Mouse (Mus musculus): ENCODE measurements at regions not wholly inside any gene's neighbourhood (a gene's known extent, or its start where the extent isn't known, plus 50 kb on each side); places are given as distances from the start of the nearest gene placed in this dataset.

DNA sequence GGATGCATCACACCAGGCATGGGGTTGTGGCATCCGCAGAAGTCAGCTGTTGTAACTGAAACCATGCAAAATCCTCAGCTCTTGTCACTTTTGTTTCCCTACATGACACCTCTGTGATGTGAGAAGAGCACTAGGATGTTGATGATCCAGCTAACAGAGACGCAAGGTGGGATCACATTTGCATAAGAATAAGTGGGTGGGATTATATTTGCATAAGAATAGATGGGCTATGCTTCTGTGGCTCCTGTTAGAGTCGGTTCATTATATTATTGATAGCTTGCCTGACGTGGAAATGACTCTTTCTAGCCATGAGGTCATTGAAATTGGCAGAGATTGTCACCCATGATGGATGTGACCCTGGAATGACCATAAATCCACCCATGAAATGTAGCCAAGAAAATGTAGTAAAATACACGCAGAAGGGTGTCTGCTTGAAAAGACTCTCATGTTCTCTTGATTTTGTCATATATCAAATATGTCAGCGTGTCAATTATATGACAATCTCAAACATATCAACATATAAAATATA is 102.2 kb upstream of the Arg1 start:
- DNase-seq (ENCODE audit: low read depth), result no peak

DNA sequence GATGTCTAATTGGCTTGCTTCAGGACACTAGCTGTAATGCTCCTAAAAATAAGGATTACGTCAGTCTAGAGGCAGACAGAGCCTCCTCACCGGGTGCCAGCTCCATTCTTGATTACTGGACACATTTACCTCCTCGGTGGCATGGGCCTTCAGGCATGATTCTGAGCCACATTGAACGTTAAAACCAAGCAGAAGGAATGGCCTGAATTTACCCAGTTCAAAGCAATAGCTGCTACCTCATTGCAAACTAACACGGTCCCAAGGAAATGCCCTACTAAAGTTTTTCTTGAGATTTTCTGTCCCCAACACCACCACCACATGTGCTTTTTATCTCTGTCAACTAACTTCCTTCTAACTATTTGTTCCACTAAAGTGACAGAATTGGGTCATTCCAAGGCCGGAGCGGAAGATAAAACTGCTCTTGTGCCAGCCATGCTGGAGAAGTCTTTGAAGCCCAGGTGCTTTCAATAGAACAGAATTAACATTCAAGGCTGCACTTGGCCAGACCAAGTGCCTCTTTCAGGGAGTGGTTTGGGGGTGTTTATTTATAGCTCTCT is 96.4 kb upstream of the Arg1 start:
- no peak for DNase-seq (ENCODE audit: low read depth)

DNA sequence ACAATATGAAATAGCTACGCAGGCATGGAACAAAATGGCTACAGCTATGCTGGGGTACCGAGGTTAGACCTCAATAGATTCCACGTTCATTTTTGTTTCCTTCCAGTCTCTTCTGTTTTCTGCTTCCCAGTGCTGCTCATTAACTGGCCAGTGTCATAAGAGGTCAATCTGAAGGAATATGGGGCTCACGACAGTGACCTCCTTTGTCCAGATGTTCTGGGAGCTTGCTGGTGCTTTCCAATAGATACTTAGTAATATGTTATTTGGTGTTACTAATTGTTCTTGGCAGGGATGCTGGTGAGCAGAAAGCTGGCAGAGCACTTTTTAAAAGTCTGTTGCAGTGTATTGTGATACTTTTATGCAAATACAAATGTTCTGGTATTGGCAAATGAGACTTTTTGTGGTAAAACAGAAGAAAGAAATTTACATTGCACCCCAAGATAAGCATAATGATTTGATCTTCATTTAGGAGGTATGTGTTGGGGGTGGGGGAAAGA is 95.8 kb upstream of the Arg1 start:
- DNase-seq (ENCODE audit: low read depth), result no peak

DNA sequence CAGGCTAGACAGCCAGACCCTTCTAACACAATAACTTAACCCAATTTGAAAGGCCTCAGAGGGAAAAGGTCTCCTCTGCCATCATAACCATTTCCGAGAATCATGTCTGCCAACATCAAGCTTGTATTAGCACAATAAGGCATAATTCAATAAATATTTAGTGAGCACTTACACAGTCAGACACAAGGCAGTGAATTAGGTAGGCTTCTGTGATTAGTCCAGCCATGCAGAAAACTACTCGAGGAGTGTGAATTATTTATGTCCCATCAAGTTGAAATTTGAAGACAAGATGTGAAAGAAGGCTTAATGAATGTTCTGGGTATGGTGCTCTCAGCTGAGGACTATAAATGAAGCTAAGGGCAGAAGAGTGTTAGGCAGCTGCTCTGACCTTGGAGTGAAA is 91.7 kb upstream of the Arg1 start:
- no peak for DNase-seq (ENCODE audit: low read depth)

DNA sequence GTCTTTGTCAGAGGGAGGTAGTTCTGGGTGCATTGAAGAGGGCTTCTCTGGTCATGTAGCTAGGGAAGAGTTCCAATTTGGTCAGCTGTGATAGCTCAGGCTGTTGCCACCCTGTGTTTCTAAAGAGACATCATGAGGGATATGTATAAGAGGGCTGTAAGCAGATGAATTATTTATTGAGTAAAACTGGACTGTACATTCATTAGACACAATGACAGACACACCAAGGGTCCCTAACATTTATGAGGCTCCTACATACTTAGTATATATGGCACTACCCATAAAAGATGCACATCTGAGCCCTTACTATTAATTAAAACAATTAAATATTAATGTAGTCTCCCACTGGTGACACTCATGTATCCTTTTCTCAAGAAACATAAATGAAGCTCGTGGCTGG is 90.6 kb upstream of the Arg1 start:
- no peak for DNase-seq (ENCODE audit: low read depth)

DNA sequence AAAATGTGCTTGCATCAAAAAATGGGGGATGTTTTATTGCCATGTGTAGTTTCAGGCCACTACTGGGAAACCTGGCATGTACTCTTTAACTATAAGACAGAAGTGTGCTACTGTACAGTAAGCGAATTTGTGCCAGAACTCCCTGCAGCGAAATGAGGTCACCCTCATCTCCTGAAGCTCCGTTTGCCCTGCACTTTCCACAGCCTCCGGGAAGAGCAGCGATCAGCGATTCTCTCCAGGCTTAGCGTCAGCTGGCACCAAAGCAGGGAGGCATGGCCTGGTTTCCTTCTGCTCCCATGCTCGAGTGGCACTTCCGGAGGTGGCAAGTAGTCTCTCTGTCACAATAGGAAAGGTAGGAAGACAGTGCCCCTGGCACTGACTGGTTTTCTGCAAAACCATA is 88.8 kb upstream of the Arg1 start:
- DNase-seq (ENCODE audit: low read depth), result no peak

DNA sequence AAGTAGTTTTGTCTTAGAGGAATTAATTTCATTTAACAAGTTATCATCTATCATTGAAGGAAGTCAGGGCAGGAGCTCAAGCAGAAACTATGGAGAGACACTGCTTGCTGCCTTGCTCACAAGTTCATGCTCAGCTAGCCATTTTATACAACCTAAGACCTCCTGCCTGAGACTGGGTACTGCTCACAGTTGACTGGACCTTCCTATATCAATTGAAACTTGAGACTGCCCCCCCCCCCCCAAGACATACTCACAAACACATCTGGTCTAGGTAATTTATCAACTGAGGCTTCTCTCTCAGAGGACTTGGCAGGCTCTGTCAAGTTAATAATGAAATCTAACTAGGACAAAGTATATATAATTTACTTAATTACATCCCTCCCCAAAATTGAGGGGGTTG is 84.8 kb upstream of the Arg1 start:
- no peak for DNase-seq (ENCODE audit: low read depth)

DNA sequence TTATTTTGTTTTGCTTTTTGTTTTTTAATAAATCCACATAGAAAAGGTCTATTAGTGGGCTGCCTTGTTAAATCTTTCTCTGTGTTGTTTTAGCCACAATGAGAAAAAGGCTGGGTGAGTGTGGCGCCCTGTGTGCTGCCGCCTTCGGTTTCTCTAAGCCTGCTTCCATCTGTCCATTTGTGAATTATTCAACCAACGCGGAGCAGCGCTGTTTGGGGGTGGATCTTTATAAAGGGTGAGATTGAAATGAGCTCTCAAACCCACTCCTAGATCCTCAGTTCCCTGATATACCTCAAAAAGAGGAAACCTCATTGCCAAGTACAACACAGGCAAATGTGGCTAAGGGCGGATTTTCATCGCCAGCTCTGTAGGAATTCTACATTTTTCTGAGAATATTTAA is 74.0 kb upstream of the Arg1 start:
- no peak for DNase-seq (ENCODE audit: low read depth)

DNA sequence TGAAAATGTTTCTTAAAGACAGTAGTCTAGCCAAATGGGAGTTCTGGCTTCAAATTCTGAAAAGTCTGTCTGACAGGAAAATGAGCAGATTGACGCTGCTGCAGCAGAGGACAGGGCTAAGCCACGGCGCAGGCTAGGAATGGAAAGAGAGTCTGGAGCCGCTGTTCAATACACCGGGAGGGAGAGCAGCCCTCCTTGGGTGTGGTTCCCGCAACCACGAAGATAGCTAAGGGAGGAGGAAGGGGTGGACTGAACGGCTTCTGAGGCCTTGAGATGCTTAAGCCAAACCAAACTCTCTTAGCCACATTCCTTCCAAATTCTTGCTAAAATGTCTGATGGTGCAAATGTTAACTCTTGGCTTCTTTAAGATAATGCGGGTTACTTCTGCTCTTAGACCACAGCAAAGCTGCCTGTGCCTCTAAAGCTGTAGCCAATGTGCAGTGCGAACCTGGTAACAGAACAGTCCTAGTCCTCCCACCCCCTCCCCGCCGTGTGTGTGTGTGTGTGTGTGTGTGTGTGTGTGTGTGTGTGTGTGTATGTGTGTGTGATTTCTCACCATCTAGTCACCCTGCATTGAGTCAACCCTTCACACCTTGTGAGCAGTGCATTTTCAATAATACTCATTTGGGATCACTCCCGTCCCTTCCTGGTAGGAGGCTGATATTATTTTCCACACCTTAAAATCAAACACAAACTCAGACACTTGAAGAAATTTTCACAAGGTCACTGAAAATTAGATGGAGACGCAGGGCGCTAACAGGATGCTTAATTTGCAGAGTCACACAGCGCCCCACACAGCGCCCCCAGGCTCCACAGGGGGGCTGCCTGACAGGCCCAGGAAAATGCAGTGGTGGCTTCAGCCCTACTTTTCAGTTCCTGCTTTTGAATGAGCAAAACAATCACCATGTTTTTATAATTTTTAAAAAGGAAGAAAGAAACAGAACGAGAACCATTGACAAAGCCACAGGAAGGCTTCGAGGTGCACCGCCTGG is 73.2 kb upstream of the Arg1 start:
- no peak for DNase-seq (ENCODE audit: low read depth)

DNA sequence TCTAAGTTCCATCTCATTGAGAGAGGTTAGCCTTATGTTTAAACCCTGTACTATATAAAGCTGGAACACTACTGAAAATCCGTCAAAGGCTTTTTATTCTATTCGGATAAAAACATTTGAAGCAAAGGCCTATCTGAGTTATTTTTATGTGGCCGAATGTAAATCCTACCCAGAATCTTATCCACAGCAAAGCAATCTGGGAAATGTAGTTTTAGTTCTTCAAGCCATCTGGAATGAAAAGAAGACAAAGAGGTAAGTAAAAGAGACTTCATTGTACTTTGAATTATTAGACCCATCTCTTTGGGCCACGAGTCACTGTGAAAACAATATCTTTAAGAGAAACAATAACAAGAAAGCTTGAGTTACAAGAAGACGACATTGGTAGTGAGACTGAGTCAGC is 72.5 kb upstream of the Arg1 start:
- DNase-seq (ENCODE audit: low read depth), result no peak

DNA sequence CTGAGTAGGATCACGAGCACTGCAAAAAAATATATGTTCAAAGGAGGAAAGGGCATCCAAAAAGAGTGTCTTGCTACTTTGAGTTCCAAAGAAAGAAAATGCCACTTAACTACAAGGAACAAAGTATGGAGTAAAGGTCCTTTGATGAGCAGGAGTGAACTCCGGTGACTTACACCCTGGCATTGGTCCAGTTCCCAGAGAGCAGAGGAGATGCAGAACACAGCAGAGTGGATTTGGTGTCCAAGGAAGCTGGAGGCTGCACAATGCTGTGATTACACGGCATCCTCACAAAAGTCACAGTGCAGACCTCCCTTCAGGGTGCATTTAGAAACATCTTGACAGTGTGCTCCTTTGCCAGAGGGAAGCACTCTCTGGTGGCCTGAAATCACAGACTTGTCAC is 70.4 kb upstream of the Arg1 start:
- no peak for DNase-seq (ENCODE audit: low read depth)

DNA sequence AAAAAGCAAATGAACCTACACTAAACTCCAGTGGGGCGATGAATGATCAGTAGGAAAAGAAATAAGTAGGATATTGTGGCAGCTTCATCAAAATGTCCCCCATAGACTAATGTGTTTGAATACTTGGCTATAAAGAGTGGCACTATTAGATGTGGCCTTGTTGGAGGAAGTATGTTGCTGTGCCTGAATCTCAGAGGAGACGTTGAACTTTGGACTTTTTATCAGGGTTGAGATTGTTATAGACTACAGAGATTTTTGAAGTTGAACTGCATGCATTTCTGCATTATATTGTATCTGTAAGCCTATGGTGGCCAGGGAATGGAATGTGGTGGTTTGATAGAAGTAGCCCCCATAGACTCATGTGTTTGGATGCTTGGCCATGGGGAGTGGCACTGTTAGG is 68.5 kb upstream of the Arg1 start:
- DNase-seq (ENCODE audit: low read depth), result no peak

DNA sequence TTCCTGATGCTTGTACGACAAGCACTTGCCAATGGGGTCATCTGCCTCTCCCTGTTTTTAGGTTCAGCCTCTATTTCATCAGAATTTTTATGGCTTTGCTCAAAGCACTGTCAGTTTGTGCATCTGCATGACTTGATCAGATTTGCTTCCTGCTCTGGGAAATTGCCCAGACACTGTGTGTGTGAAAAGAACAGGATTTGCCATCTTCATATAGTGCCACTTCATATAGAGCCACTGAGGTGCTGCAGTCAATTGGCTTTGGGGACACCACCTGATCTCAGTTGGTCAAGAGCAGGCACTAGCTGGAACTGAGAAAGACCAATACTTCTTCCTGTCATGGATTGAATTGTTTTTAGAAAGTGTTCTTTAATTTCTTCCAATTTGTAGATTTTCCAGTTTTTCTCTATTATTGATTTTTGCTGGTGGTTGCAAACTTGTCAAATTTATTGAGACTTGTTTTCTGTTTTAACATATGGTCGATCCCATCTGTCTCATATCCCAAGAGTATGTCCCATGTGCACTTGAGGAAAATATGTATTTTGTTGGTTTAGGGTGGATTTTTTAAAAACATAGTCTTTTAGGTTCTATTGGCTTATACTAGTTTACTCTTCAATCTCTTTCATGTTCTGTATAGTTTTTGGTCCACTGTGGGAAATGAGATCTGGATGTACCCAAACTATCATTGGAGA is 62.8 kb upstream of the Arg1 start:
- no peak for DNase-seq (ENCODE audit: low read depth)

DNA sequence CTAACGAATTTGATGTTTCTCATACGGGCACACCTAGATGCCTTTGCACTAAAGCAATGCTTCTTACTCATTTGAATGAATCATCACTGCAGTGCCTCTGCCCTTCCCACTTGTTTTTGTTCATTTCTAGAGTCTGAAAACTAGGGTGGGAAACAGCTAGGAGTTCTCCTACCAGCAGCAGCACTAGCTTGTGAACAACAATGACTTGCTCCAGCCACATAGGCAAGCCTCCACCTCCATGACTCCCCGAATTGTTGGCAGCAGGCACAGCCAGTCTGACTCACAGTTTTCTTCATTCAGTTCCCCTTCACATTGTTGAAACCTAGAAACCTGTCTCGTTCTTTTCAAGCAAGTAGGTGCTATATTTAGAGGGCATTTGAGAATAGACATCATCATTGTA is 57.5 kb upstream of the Arg1 start:
- DNase-seq (ENCODE audit: low read depth), result no peak

DNA sequence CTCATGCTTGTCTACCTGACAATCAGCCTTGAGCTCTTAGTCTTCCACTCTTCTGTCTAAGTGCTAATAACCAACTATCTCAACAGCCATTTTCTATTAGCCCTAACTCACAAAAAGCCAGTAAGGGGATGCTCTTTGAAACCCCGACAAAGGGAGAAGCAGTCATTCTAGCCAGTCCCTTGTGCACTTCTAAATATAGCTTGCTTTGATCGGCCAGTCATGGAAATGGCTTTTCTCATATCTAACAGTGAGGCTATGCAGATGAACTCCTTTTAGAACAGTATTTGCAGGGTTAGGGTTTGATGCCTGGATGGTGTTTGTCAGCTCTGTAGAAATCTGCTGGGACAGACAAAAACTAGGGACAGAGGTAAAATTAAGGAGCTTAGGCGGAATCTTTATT is 54.5 kb upstream of the Arg1 start:
- DNase-seq (ENCODE audit: low read depth), result no peak
